Mouse (Mus musculus) cerebellum, adult 18-20 months (tissue): ENCODE measurements at regions not wholly inside any gene's neighbourhood (a gene's known extent, or its start where the extent isn't known, plus 50 kb on each side); places are given as distances from the start of the nearest gene placed in this dataset.

Source experiments
- DNase-seq, 2 experiments: peaks; one replicate each; pipeline ENCODE4 v3.0.0; 2021

DNA sequence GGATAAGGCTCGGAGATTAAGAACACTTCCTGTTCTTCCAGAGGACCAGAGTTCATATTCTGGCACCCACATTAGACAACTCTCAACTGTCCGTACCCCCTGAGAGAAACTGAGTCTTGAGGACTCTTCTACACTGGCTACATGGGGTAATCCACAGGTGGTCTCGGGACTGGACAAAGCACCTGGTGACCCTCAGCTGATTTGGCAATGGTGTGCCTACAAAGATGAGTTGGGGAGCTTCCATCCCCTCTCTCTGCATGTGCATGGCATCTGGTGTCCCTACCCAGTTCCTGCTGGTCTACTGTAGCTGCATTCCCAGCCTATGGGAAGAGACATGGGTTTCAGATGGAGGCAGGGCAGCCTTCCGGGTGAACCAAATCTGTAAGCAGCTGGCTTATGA is 61.2 kb upstream of the Kcnj15 start:
- no peak for DNase-seq

DNA sequence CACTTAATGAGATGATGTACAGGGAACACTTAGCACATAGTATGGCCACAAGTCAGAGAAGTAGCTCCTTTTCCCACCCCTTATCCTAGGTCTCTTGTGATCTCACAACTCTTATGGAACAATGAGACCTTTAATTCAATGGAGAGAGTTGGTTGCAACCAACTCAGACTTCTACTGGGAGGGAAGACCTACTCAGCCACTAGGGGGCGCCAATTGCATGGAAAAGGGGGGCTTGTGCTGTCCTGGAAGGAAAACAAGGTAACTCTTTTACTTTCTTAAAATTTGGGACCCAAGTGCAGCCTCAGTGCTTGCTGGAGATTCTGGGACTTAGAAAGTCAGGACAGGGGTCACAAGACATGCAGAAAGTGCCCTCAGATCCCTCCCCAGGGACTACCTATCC is 60.7 kb upstream of the Kcnj15 start:
- peak; percentile 72 to 76 for DNase-seq

DNA sequence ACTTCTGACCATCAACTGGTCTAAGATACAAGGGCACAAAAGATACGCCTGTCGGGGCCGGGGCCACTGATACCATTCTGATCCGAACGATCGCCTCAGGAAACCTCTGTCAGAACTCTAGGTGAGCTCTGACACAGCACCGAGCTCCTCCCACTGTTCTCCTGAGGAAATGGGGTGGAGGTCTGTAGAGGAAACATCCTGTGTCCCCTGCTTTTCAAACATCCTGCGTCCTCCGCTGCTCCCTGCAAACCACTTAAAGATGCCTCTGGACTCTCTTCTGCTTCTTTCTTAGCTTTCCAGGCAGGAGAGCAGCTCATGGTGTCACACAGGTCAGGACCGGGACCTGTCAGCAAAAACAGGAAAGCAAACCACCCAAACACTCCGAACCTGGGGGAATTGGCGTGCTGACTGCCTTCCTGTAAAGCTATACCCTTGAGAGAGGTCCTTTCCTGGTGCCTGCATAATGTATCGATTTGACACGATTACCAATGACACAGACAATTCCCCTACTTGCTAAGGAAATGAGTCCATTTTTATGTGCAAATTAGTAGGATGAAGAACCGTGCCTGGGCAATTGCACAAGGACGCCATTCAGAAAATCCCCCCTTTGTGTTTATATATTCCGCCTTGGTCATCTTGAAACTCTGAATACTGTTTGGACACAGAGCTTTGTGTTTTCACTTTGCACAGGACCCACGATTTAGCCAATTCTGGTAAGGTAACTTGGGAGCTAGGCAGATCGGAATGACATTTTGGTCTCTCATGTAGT is 58.4 kb upstream of the Kcnj15 start:
- no peak for DNase-seq

DNA sequence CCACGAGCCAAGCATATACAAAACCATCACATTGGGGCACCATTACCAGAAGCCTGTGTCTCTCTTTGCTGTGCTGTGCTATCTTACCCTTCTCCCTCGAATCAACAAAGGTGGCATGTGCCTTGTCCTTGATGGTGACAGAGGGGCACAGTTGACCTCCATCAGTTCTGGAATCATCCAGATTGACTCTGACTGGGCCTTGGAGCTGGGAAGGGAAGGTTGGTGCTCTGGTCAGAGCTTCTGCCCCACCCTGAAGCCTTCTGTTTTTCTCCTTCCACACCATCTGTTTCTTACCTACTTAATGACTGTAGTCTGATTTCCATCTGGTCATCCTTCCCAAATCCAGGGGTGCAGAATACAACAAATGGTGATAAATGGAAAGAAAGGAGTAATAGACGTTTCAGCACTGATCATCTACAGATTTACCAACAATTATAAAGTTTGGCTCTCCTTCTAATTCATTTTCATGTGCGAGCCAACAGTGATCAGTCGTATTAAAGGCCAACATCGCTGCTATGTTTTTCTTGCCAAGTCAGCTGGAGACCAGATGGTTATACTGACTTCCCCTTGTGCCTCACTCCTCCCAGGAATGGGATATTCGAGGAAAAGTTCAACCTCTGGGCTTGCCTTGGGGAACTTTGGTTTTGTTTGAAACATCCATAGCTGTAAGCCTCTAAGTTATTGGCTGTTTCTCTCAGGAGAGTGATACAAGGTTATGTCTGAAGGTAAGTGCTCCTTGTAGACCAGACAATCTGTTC is 55.1 kb upstream of the Kcnj15 start:
- DNase-seq, result peak; percentile 17 to 30

DNA sequence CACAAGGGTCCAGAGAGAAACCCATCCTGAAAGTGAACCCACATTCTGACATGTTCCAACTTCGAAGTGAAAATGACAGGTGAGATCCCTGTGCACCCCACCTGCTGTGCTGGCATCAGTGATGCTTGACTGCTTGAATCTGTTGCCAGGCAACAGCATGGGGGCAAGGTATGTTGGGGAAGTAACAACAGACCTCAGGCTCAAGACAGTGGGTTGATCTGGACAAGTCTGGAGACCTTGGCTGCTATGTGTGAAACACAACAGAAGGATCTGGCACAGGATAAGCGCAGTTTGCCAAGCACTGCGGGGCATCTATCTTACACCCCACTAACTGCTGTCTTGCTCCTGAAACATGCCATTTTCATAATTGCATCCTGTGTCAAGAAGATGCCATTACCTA is 54.3 kb upstream of the Kcnj15 start:
- DNase-seq, result peak; percentile 47 to 52

DNA sequence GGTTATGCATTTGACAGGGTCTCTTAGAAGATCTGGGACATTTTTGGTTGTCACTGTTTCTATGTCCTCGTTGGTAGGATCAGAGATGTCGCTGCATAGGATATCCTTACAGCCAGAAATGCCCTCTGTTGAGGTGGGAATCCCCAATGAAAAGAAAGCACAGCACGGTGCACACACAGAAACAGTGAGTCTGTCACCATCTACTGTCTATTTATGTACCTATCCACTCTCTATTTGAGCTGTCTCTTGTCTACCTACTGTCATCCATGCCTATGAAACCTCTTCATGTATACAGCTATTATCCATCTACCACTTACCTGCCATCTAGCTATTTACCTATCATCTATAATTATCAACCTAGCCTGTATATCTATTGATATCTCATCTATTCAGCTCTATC is 53.6 kb upstream of the Kcnj15 start:
- no peak for DNase-seq

DNA sequence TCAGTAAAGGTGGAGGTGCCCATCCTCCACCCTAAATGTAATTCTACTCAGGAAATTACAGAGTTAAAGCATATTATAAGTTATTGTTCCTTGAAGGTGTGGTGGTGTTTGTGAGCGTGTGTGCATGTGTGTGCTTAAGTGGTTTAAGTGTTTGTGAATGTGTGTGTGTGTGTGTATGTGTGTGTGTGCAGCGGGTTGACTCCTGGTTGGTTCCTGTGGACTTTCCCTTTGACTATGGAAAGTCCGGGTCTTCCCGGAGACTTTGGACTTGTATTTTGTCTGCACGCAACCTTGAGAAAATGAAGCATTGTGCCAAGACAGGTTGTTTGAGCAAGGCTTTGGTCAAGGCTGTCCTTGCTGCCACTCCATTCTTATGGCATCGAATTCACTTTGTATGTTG is 52.9 kb upstream of the Kcnj15 start:
- no peak for DNase-seq

DNA sequence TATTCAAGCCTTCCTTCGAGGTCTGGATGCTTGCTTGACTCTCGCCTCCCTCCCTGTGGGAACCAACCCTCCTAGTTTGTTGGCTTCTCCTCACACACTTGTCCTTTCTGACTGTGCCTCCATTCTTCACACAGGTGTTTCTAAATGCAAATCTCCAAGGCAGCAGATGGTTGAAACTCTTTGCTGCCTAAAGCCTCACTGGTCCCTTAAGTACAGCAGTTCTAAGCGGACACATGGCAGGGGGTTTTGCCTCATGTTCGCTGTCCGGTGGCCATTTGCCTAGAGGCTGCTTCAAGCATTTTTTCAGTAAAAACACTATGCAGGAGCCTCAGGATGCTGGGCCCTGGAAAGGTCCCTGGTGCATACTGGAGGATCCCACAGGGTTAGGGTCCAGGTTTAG is 50.9 kb upstream of the Kcnj15 start:
- DNase-seq, result no peak

DNA sequence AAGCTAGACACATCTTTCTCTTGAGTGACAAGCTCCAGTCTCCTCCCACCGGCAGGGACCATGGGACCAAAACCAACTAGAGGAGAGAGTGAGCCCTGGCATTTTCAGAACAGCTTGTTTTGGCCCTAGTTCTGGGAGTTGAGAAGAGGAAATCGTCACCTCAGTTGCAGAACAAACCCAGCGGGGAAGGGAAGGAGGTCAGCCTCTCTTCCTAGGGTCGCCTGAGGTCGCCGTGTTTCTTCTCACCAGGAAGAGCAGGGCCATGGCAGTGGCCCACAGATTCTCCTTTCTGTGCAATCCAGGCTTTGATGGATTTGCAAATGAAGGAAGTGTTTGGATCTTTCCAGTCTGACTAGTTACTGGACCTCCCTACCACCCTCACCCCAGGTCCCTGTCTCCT is 49.8 kb upstream of the Kcnj15 start:
- DNase-seq, result no peak
